Mouse (Mus musculus): ENCODE measurements around the gene Fermt1.

- TF ChIP-seq POLR2A (IDR thresholded peaks at IDR 0.05; ENCODE audit: borderline replicate concordance, extremely low read depth, insufficient read depth, insufficient read length, poor library complexity, severe bottlenecking) (no peak), CTCF (IDR thresholded peaks at IDR 0.05; ENCODE audit: borderline replicate concordance, extremely low read depth, insufficient read depth, insufficient read length) (no peak)
These were observed 47.5 kb downstream of the Fermt1 start for GRCm38 (mm10) chr2:132898211-132898610.

Measured in brain, embryonic 14.5 days (tissue).